Mouse (Mus musculus) kidney, postnatal 25 days (tissue): ENCODE data around the gene Eif2ak4.
A peak's percentile ranks its signal among the peaks of the same experiment; 100 is the strongest.

ENCODE experiments used
- DNase-seq, 2 experiments: peaks; one replicate each; pipeline ENCODE4 v3.0.0; 2021; ENCODE audit warnings: mixed read lengths in 2 of 2

The Eif2ak4 gene

GRCm38 (mm10) chr2:118466601-118467000 lies 78.2 kb downstream of the Eif2ak4 start:
- DNase-seq: no peak

- DNase-seq: no peak
Measured at GRCm38 (mm10) chr2:118468354-118468753, 79.9 kb downstream of the Eif2ak4 start.

GRCm38 (mm10) chr2:118478833-118479549 lies 90.6 kb downstream of the Eif2ak4 start:
- DNase-seq: no peak

GRCm38 (mm10) chr2:118479550-118479909 lies 91.1 kb downstream of the Eif2ak4 start, which contains the start of gene Srp14:
Gene Srp14, minus strand, starts transcription at chr2:118479711.
- peak; percentile 95 to 97 for DNase-seq

- no peak for DNase-seq
Measured at GRCm38 (mm10) chr2:118480886-118481285, 92.5 kb downstream of the Eif2ak4 start.

GRCm38 (mm10) chr2:118483032-118483431 lies 94.6 kb downstream of the Eif2ak4 start:
- DNase-seq: no peak

- no peak for DNase-seq
Measured at GRCm38 (mm10) chr2:118484386-118484898, 96.0 kb downstream of the Eif2ak4 start.

GRCm38 (mm10) chr2:118485415-118485814 lies 97.0 kb downstream of the Eif2ak4 start:
- DNase-seq: no peak

- peak; percentile 85 to 93 for DNase-seq
Measured at GRCm38 (mm10) chr2:118486933-118487332, 98.5 kb downstream of the Eif2ak4 start.

GRCm38 (mm10) chr2:118487806-118488205 lies 99.4 kb downstream of the Eif2ak4 start:
- DNase-seq: peak in 1 of 2 experiments; percentile 69

- peak; percentile 88 to 91 for DNase-seq
Measured at GRCm38 (mm10) chr2:118490241-118491091, 102.0 kb downstream of the Eif2ak4 start.

GRCm38 (mm10) chr2:118491281-118491731 lies 102.9 kb downstream of the Eif2ak4 start:
- peak; percentile 73 to 87 for DNase-seq

GRCm38 (mm10) chr2:118491741-118492395 lies 103.5 kb downstream of the Eif2ak4 start:
- DNase-seq: no peak

- no peak for DNase-seq
Measured at GRCm38 (mm10) chr2:118495024-118495423, 106.6 kb downstream of the Eif2ak4 start.

GRCm38 (mm10) chr2:118497890-118498289 lies 109.5 kb downstream of the Eif2ak4 start:
- no peak for DNase-seq

- no peak for DNase-seq
Measured at GRCm38 (mm10) chr2:118498476-118498875, 110.1 kb downstream of the Eif2ak4 start.

GRCm38 (mm10) chr2:118499135-118499961 lies 110.9 kb downstream of the Eif2ak4 start:
- DNase-seq: no peak

- DNase-seq: no peak
Measured at GRCm38 (mm10) chr2:118500191-118500590, 111.8 kb downstream of the Eif2ak4 start.

- no peak for DNase-seq
Measured at GRCm38 (mm10) chr2:118507126-118507525, 118.7 kb downstream of the Eif2ak4 start.

- DNase-seq: no peak
Measured at GRCm38 (mm10) chr2:118509688-118510446, 121.4 kb downstream of the Eif2ak4 start.
